Mouse (Mus musculus): ENCODE data around the gene Olfr525.

The Olfr525 gene

GRCm38 (mm10) chr7:140320558-140320957, at the start of gene Olfr525:
TSS of gene Olfr525 (plus strand) at chr7:140320858.
- no peak for DNase-seq (ENCODE audit: low spot score in 2 of 2)

DNA sequence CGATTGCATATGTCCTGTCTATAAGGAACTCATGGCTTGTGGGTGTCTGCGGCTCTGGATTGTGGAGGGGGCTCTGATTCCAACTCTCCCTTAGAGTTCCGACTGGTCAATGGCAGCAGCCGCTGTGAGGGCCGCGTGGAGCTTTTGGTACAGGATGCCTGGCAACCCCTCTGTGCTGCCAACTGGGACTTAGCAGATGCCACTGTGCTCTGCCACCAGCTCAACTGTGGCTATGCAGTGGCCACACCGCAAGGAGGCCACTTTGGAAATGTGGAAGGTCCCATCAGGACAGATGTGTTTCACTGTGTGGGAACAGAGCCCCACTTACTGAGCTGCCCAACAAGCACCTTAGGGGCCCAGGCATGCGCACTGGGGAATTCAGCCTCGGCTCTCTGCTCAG, 24.9 kb upstream of the Olfr525 start:
- no peak for DNase-seq (ENCODE audit: low spot score in 2 of 2)

DNA sequence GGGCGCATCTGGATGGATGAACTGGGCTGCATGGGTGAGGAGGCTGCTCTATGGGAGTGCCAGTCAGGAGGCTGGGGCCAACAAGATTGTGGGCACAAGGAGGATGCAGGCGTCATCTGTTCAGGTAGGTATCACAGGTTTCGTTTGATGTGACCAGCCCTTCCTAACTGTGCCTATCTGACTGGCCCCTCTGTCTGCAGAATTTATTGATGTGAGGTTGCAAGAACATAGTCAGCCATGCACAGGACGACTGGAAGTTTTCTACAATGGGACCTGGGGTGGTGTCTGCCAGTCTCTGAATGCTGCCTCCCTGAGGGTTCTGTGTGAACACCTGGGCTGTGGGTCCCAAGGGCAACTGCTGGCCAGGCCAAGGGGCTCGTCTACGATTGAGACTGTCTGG, 23.8 kb upstream of the Olfr525 start:
- DNase-seq (ENCODE audit: low spot score in 2 of 2) = no peak

- no peak for DNase-seq (ENCODE audit: low spot score in 2 of 2)
Observed at GRCm38 (mm10) chr7:140299416-140299815, 21.2 kb upstream of the Olfr525 start.

- DNase-seq (ENCODE audit: low spot score in 2 of 2) = no peak
Observed at GRCm38 (mm10) chr7:140319861-140320385, 735 bp upstream of the Olfr525 start.

GRCm38 (mm10) chr7:140321135-140321534, 477 bp downstream of the Olfr525 start:
- DNase-seq (ENCODE audit: low spot score in 2 of 2) = no peak

DNA sequence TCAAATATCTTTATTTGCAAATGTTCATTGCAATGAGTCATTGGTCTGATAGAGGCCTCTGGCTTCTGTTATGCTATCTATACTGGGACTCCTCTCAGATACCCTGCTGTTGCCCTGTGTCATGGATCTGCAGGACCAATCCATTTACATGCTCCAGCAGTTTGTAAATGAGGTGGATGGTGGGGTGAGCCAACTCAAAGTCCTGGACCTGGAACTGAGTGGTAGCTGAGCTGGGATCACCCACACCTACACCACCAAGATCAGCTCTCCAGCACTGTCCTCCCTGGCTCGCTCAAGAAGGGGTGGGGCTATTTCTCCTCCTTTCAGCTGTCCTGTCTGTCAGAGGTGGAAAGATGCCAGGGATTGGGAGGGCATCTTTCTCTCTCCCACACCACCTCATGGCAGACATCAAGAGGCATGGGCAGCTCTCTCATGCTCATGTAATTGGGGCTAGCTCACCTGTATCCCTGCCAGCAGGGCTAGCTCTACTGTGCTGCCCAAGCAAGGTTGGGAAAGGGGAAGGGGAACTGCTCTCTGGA, 9.2 kb downstream of the Olfr525 start:
- no peak for DNase-seq (ENCODE audit: low spot score in 2 of 2)

DNA sequence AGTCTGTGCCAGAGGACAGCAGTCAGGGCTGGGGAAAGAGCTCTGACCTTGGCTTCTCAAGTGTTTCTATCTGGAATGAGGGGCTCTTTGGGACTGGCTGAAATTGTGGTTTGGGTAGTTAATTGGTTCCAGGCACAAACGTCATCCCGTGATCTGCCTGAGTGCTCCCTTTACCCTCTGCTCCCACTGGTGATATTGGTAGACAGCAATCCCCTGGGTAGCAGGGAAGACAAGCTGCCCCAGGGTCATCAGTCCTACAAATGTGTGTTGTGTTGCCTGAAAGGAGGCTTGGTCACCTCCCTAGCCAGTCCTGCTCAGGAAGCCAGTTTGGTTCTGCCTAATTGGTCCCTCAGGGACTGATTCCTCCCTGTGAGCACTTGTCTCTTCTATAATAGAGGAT, 13.1 kb downstream of the Olfr525 start, which contains the start of gene Olfr527:
Gene Olfr527 (plus strand): TSS at position 301 of the 400 bp plus-strand sequence.
- no peak for DNase-seq (ENCODE audit: low spot score in 2 of 2)

DNA sequence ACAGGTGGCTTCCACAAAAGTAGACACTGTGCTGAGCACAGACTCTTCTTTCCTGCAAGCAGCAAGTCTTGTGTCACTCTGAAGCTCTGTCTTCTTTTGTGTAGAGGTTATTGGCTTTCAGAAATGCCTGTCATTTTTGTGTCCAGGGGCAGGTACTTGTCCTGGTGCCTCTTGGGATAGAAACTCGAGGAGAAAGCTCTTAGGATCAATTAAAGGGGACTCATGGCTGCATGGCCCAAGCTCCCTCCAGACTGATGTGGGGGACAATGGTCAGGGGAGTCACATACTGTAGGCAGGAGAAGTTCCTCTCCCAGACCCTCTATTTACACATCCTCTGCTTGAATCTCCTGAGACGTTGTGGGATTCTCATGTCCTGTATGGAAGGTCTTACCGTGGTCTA, 40.9 kb downstream of the Olfr525 start, which contains the start of gene Olfr60:
Gene Olfr60 (minus strand): TSS at position 101 of the 400 bp plus-strand sequence.
- DNase-seq (ENCODE audit: low spot score in 2 of 2) = no peak

- DNase-seq (ENCODE audit: low spot score in 2 of 2) = no peak
Observed at GRCm38 (mm10) chr7:140374300-140374699, 53.6 kb downstream of the Olfr525 start.

- DNase-seq (ENCODE audit: low spot score in 2 of 2) = no peak
Observed at GRCm38 (mm10) chr7:140376231-140376630, 55.6 kb downstream of the Olfr525 start, which contains the start of gene Olfr530. TSS of gene Olfr530 (minus strand) at chr7:140376331.

GRCm38 (mm10) chr7:140376911-140377310, 56.3 kb downstream of the Olfr525 start:
- DNase-seq (ENCODE audit: low spot score in 2 of 2) = no peak
